Mouse (Mus musculus): ENCODE data around the gene Hmcn1. TPM values are rescaled to one million over a fixed set of nuclear protein-coding genes. Genes with fewer than 3 reads are reported as not detected.
A peak's percentile ranks its signal among the peaks of the same experiment; 100 is the strongest.

The Hmcn1 gene
- total RNA-seq (2021) = 1 to 10 TPM; 5.0 to 5.8 TPM
- long read RNA-seq, experiment 1 = 0 reads
- long read RNA-seq, experiment 2, partial matches to known transcripts = 0 of 4 reads
- long read RNA-seq, experiment 2, other reads (novel, unspliced or antisense) = 0 of 4 reads

DNA sequence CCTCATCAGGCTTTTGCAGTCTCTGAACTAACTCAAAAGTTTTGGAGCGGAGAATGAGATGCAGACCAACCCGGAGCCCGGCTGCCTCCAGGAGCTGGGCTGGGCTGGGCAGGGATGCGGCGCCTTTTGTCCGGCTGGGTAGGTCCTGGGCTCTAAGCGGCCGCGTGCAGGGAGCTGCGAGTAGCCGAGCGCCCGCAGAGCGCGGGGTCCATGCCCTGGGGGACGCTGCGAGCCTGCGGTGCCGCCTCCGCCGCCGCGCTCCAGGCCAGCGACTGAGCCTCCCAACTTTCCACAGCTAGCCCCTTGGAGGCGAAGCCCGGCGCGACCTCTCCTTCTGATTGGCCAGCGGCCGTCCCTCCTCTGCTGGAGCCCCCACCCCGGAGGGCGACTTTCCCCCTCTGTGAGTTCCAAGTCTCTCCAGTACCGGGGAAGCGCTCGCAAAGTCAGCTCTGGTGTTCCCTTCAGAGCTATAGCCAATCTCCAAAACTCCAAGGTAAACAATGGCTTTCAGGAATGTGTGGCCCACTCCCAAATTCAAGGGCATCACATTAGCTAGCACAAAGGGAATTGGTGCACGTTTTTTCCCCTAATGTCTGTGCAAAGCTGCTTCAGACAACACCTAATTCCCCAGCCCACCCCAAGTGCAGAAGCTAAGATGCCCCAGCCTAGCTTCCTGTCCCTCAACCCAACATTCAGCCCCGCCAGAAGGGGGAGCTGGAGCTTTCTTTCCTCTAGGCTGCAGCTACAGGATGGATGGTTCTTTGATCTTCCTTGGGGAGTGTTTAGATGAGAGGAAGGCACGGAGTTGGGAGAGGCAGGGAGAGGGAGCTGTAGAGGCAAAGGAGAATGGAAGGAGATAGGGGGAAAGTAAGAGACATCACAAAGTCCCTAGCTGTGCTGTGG lies at the start of gene Hmcn1:
Gene Hmcn1 (minus strand): TSS at position 274 of the 903 bp plus-strand sequence.
- H3K4me3 ChIP-seq = peak within 1 kb of the TSS; percentile 79
- DNase-seq = peak; percentile 62
- H3K27ac ChIP-seq = peak within 1 kb of the TSS; percentile 70
- TF ChIP-seq CTCF (IDR thresholded peaks at IDR 0.05) = peak; percentile 51
- intact Hi-C loops (cut with DNase I) = no loop called here

DNA sequence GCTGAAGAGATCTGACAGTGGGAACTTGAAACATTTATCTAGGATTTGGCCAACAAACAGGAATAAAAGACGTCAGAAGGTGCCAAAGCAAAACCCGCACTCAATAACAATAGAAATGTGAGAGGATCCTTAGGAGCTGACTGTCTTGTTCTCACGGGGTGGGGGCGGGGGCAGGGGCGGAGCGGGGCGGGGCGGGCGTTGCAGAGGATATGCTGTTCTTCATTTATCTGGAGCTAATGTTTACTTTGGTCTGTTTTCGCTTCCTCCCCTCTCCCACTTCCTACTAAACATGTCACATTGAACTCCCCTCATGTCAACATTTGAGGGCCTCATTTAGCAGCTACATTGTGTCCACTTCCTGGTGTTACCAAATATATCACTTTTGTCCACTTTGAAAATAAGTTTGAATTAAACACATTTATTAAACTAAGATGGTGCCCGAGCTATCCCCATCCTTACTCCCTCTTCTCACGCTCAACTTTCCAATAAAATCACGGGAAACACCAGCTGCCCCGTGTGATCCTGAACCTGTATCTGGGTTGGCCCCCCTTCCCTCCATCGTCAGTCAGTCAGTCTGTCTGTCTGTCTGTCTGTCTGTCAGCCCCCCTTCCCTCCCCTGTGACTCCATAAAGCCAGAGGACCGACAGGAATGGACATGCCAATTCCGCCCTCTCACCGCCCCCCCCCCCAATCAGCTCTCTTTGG lies 47.9 kb upstream of the Hmcn1 start:
- DNase-seq = no peak
- TF ChIP-seq CTCF (IDR thresholded peaks at IDR 0.05) = no peak
- Histone ChIP-seq H3K4me3 (peak overlapping the region; percentile 40), H3K27ac (peak overlapping the region; percentile 53; the same call in 1 of the 2 replicates)
- intact Hi-C loops (cut with DNase I) = no loop called here

DNA sequence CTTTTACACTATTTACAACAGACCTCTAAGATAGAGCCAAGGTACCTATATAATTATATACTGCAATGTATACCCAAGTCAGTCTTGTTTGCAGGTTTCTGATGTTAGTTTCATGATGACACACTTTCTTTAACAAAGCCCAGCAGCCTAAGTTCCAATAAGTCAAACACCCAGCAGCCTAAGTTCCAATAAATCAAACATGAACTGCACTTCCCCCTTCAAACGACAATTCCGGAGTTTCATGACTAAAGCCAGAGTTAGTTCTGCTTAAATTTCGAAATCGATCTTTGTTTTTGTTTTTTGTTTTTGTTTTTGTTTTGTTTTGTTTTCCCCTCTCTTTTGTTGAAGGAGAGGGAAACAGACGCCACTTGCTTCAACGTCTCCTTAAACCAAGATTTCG lies 47.1 kb upstream of the Hmcn1 start:
- DNase-seq = no peak
- H3K4me3 ChIP-seq = peak overlapping the region; percentile 40
- intact Hi-C loops (cut with DNase I) = no loop called here
- TF ChIP-seq CTCF (IDR thresholded peaks at IDR 0.05) = no peak
- H3K27ac ChIP-seq = peak overlapping the region; percentile 53; the same call in 1 of the 2 replicates

DNA sequence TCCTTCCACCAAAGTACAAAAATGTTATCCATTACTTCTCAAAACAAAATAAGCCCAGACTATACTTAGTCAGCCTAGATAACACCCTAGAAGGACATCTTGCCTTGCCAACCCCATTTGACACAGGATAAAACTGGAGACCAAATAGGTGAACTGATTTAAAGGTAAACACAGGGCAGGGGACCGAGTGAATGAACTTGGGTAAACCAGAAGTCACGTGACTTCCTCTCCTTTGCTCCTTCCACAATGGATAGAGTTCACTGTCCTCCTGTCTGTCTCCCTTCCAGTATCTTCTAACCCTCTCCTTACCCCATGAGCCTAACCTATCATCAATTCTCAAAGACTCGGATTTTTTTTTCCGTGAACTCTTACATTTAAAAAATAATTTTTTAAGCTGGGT lies 46.0 kb upstream of the Hmcn1 start:
- intact Hi-C loops (cut with DNase I) = loop anchor here (5.0 kb wide), 3 partner anchors 38 to 353 kb away; no protein-coding TSS in a partner anchor
- DNase-seq = no peak
- Histone ChIP-seq H3K27ac (no peak overlapping the region), H3K4me3 (no peak overlapping the region)
- TF ChIP-seq CTCF (IDR thresholded peaks at IDR 0.05) = no peak

DNA sequence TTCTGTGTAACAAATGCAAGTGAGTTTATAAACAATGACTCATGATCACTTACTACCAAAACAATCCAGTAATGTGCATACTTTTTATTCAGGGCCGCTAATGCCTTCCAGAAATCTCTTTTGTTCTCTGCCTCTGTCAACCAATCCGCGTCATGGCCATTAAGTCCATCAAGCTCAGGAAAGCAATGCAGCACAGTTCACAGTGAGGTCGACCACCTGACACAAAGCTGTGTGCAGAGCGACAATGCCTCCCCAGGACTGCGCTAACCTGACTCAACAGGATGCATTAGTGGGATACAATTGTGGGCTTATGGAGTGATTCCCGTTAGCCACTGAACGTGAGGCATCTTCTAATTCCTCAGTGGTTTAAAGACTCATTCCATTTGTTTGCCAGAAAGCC lies 45.3 kb upstream of the Hmcn1 start:
- 0 out of 2 replicates have a peak overlapping the region, but pooled peaks have one; percentile 28 for H3K27ac ChIP-seq
- no peak for DNase-seq
- no peak for TF ChIP-seq CTCF (IDR thresholded peaks at IDR 0.05)
- H3K4me3 ChIP-seq = no peak overlapping the region
- intact Hi-C loops (cut with DNase I) = loop anchor here (5.0 kb wide), 3 partner anchors 39 to 354 kb away; no protein-coding TSS in a partner anchor

DNA sequence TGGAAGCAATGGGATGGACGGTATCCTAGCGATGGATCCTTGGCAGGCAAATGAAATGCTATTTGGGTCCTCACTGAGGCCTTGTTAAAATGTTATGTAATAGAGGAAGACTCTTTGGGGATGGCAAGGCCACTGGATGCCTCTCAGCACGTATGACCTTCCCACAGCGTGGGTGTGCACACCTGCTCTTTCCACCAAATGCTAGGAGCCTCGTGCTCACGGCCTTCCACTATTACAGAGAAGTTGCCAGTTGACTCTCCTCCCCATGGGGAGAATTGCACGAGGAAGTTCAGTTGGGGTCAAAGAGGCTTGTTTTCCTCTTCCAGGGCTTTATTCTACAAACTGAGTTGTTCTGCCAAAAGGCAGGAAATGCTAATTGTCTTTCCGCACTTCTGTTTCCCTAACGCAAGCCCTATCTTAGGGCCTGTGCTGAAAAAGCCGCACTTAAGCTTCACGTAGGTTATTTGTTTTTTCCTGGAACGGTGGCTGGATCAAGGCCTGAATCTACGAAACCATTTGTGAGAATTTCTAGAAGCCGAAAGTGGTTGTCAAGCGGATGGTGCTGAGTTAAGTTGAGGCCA lies 43.3 kb upstream of the Hmcn1 start:
- Histone ChIP-seq H3K27ac (peak overlapping the region; percentile 59), H3K4me3 (no peak overlapping the region)
- no peak for TF ChIP-seq CTCF (IDR thresholded peaks at IDR 0.05)
- intact Hi-C loops (cut with DNase I) = loop anchor here (5.0 kb wide), 3 partner anchors 41 to 356 kb away; no protein-coding TSS in a partner anchor
- peak; percentile 23 for DNase-seq

DNA sequence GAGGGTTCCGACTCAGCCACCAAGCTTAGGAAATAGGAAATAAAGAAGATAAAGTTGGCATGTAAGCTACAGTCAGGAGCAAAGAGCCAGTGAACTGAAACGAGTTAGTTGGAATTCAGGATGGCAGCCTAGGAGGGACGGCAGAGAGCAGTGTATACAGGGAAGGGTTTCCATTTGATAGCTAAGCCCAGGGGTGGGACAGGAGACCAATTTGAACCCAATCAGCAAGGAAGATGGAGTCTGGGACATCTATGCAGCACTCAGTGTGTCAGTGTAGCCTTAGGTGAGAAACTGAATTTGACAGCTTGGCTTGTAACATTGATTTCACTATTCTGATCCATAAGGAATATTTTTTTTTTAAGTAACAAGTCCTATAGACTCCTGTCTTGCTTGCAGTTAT lies 42.5 kb upstream of the Hmcn1 start:
- peak overlapping the region; percentile 59; the same call in 1 of the 2 replicates for H3K27ac ChIP-seq
- no peak overlapping the region for H3K4me3 ChIP-seq
- no peak for TF ChIP-seq CTCF (IDR thresholded peaks at IDR 0.05)
- intact Hi-C loops (cut with DNase I) = loop anchor here (5.0 kb wide), 3 partner anchors 42 to 357 kb away; no protein-coding TSS in a partner anchor
- DNase-seq = no peak

DNA sequence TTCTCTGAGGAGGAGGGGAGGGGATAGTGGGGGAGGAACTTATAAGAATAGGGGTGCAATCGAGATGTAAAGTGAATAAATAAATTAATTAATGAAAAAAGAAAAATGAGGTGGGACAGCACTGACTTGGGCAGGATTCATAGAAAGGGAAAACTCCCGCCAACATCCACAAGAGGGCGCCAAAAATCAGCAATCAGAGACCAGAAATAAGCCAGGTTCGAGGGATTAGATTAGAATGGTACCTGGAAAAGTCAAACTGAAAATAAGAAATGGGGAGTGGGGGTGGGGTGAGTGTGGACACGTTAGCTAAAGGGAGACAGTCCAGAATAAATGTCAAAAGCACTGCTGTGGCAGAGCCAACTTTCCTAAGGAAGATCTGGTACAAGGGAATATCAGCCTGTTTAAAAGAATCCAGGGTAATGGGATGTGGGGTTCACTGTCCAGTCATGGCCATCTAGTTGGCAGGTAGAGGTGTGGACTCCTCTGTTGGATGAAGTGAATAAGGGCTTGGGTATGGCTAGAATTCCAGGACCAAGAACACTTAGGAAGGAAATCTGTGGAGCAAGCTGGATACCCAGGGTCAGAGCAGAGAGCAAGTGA lies 41.9 kb upstream of the Hmcn1 start:
- intact Hi-C loops (cut with DNase I) = loop anchor here (5.0 kb wide), 3 partner anchors 42 to 357 kb away; no protein-coding TSS in a partner anchor
- Histone ChIP-seq H3K4me3 (no peak overlapping the region), H3K27ac (peak overlapping the region; percentile 40; the same call in 1 of the 2 replicates)
- TF ChIP-seq CTCF (IDR thresholded peaks at IDR 0.05) = peak; percentile 79
- DNase-seq = peak; percentile 67

DNA sequence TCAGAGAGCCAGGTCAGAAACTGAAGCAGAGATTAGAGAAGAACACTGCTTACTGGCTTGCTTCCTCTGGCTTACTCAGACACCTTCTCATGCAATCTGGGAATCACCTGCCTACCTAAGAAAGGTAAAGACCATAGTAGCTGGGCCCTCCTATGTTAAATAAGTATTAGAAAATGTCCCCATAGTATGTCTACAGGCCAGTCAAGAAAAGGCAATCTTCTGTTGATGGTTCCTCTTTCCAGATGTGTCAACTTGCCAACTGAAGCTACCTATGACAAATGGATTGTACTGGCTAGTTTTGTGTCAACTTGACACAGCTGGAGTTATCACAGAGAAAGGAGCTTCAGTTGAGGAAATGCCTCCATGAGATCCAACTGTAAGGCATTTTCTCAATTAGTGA lies 40.1 kb upstream of the Hmcn1 start:
- intact Hi-C loops (cut with DNase I) = no loop called here
- Histone ChIP-seq H3K27ac (no peak overlapping the region), H3K4me3 (no peak overlapping the region)
- no peak for DNase-seq
- TF ChIP-seq CTCF (IDR thresholded peaks at IDR 0.05) = no peak

DNA sequence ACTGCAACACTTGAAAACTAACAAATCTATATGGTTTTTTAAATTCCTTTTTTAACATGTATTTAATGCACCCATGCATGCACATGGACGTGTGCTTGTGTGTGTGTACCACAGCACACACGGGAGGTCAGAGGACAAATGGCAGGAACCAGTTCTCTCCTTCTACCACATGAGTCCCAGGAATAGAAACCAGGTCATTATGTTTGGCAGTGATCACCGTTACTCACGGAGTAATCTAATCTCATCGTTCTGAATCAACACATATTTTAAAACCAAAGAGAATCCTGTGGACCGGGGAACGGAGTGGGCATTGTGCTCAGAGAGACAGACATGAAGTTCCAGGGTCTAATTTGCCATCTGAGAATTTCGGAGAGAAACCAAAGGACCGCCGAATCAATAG lies 38.3 kb upstream of the Hmcn1 start:
- no peak for TF ChIP-seq CTCF (IDR thresholded peaks at IDR 0.05)
- peak; percentile 34 for DNase-seq
- Histone ChIP-seq H3K27ac (peak overlapping the region; percentile 65), H3K4me3 (peak overlapping the region; percentile 35)
- intact Hi-C loops (cut with DNase I) = no loop called here

DNA sequence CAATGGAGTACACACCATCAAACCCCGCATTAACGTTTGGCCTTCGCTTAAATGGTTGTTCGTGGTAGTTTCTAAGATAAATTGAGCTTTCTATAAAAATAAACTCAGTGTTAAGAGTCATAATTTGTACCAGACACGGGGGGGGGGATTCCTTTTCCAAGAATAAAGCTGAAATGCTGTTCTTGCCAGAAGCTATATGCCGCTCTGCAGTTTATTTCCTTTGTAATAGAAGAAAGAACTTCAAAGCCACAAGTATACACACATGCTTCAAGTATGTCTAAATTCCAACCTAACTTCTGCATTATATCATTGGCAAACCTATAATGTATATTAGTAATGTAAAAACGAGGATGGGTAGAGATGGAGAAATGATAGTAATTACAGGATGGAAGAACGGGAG lies 37.9 kb upstream of the Hmcn1 start:
- no peak for TF ChIP-seq CTCF (IDR thresholded peaks at IDR 0.05)

More for the DNA sequence above, 37.9 kb upstream of the Hmcn1 start:
- no peak overlapping the region for H3K4me3 ChIP-seq
- peak overlapping the region; percentile 65 for H3K27ac ChIP-seq
- DNase-seq = no peak
- intact Hi-C loops (cut with DNase I) = no loop called here

Measured in gastrocnemius, adult 2 months (tissue).